Comparison of ENCODE assay signal across 12 mouse cellular contexts in the genomic region with DNA sequence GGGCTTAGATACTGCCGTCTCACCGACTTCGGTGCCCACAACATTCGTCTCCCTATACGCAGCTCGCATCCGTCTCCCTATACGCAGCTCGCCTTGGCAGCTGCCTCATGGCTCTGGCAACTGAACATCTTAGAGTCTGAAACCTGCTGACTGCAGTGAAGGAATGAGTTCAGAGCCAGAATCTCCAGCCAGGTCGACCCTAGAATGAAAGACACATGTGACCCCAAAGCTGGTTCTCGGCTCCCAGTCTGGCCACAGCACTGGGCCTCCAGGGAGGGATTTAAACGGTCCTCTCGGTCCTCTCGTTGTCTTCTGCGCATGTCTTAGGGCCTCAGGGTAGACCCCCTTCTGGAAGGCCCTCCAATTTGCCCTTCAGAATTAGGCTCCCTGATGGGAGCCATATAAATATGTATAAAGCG.
DNase-seq lines count a peak whose midpoint lies in the region; ATAC-seq lines count a peak whose summit lies in the region.
"Had no signal": no experiment of that assay in that cellular context is flagged by ENCODE, and none has a peak within 500 bp of the region (broad histone marks: within the 10 kb centered on the region; RNA-seq: fewer than 3 reads in every experiment).

No protein-coding gene starts in this region.

- no peaks in the 10 kb centered on the region for H3K36me3 ChIP-seq in neural tube, embryonic 11.5 days (ENCODE audit: control insufficient read depth, insufficient read depth, low read length)
- H3K36me3 ChIP-seq in forebrain, embryonic 14.5 days (ENCODE audit: control insufficient read depth, insufficient read depth, low read length), result no peaks in the 10 kb centered on the region
- no peaks in the 10 kb centered on the region for H3K36me3 ChIP-seq in limb, embryonic 15.5 days
- H3K36me3 ChIP-seq in intestine, embryonic 16.5 days (ENCODE audit: control insufficient read depth, insufficient read depth, low read length), result no peaks in the 10 kb centered on the region
- H3K36me3 ChIP-seq: lung, embryonic 15.5 days had no signal

- no peak overlapping the region for H3K4me2 ChIP-seq in neural tube, embryonic 11.5 days (ENCODE audit: low read depth)
- peak overlapping the region; percentile 40 for H3K4me2 ChIP-seq in forebrain, embryonic 14.5 days (ENCODE audit: low read length)
- H3K4me2 ChIP-seq in limb, embryonic 15.5 days, result peak overlapping the region; percentile 10; the same call in 1 of the 2 replicates
- H3K4me2 ChIP-seq in intestine, embryonic 16.5 days (ENCODE audit: low read depth, low read length), result no peak overlapping the region
- H3K4me2 ChIP-seq: lung, embryonic 15.5 days had no signal

- H3K4me3 ChIP-seq in neural tube, embryonic 11.5 days (ENCODE audit: low read depth, low read length), result no peak overlapping the region
- peak overlapping the region; percentile 13; the same call in 1 of the 2 replicates for H3K4me3 ChIP-seq in forebrain, embryonic 14.5 days (ENCODE audit: low read depth, low read length)
- no peak overlapping the region for H3K4me3 ChIP-seq in limb, embryonic 15.5 days
- H3K4me3 ChIP-seq in intestine, embryonic 16.5 days (ENCODE audit: low read length), result no peak overlapping the region
- H3K4me3 ChIP-seq: lung, embryonic 15.5 days had no signal

- no peaks in the 10 kb centered on the region for H3K4me1 ChIP-seq in neural tube, embryonic 11.5 days (ENCODE audit: control insufficient read depth, insufficient read depth, low read length)
- H3K4me1 ChIP-seq in forebrain, embryonic 14.5 days (ENCODE audit: control insufficient read depth, insufficient read depth, low read length), result peaks cover 19% of the 10 kb centered on the region
- peaks cover 6% of the 10 kb centered on the region; the same call in 1 of the 2 replicates for H3K4me1 ChIP-seq in limb, embryonic 15.5 days
- H3K4me1 ChIP-seq in intestine, embryonic 16.5 days (ENCODE audit: control insufficient read depth, insufficient read depth, low read length), result no peaks in the 10 kb centered on the region
- H3K4me1 ChIP-seq: lung, embryonic 15.5 days had no signal

- ATAC-seq in neural tube, embryonic 11.5 days (ENCODE audit: insufficient read depth, low FRiP score, low TSS enrichment), result no peak
- ATAC-seq in forebrain, embryonic 14.5 days, result peak; percentile 63
- no peak for ATAC-seq in limb, embryonic 15.5 days (ENCODE audit: insufficient number of reproducible peaks, low FRiP score, low TSS enrichment, low read depth)
- no peak for ATAC-seq in granulocyte monocyte progenitor cell, adult 5-6 weeks (replicated peaks; ENCODE audit: poor library complexity, severe bottlenecking)
- ATAC-seq in intestine, embryonic 16.5 days, result no peak

- H3K27ac ChIP-seq in neural tube, embryonic 11.5 days (ENCODE audit: low read depth, low read length), result no peak overlapping the region
- H3K27ac ChIP-seq in forebrain, embryonic 14.5 days (ENCODE audit: low read depth, low read length), result peak overlapping the region; percentile 58
- H3K27ac ChIP-seq in limb, embryonic 15.5 days, result no peak overlapping the region
- H3K27ac ChIP-seq in intestine, embryonic 16.5 days (ENCODE audit: low read length), result no peak overlapping the region
- H3K27ac ChIP-seq: lung, embryonic 15.5 days had no signal

- WGBS in neural tube, embryonic 11.5 days, result 55% methylated on average over 16 of the region's 16 CpGs
- 15% methylated on average over 16 of the region's 16 CpGs for WGBS in forebrain, embryonic 14.5 days
- 33% methylated on average over 16 of the region's 16 CpGs for WGBS in limb, embryonic 15.5 days
- 73% methylated on average over 16 of the region's 16 CpGs for WGBS in intestine, embryonic 16.5 days

- H3K9ac ChIP-seq in neural tube, embryonic 11.5 days (ENCODE audit: low read length), result no peak overlapping the region; the same call in 1 of the 2 replicates
- H3K9ac ChIP-seq in forebrain, embryonic 14.5 days (ENCODE audit: low read length), result peak overlapping the region; percentile 18; the same call in 1 of the 2 replicates
- H3K9ac ChIP-seq in limb, embryonic 15.5 days, result no peak overlapping the region
- no peak overlapping the region for H3K9ac ChIP-seq in intestine, embryonic 16.5 days (ENCODE audit: low read depth, low read length)
- H3K9ac ChIP-seq: lung, embryonic 15.5 days had no signal

- H3K9me3 ChIP-seq in neural tube, embryonic 11.5 days (ENCODE audit: control insufficient read depth, low read length), result no peaks in the 10 kb centered on the region
- H3K9me3 ChIP-seq in forebrain, embryonic 14.5 days (replicated peaks; ENCODE audit: control insufficient read depth, low read length), result no peaks in the 10 kb centered on the region
- no peaks in the 10 kb centered on the region for H3K9me3 ChIP-seq in limb, embryonic 15.5 days
- H3K9me3 ChIP-seq in intestine, embryonic 16.5 days (ENCODE audit: control insufficient read depth, low read length), result no peaks in the 10 kb centered on the region
- H3K9me3 ChIP-seq: lung, embryonic 15.5 days had no signal

- peak; percentile 34 for DNase-seq in neural tube, embryonic 11.5 days (ENCODE audit: low spot score)
- no peak for DNase-seq in neural tube, embryonic 10.5 days (ENCODE audit: extremely low spot score, low spot score)
- peak; percentile 74 for DNase-seq in forebrain, embryonic 14.5 days (ENCODE audit: low spot score)
- peak; percentile 67 for DNase-seq in retina, postnatal 1 day
- DNase-seq in heart, adult 9 months (ENCODE audit: low spot score in 2 of 2), result no peak
- DNase-seq: cerebellum, postnatal 36 days; gastrocnemius, postnatal 36 days; kidney, adult 11 months had no signal

- no peaks in the 10 kb centered on the region for H3K27me3 ChIP-seq in neural tube, embryonic 11.5 days (ENCODE audit: control insufficient read depth, insufficient read depth, low read length)
- H3K27me3 ChIP-seq in forebrain, embryonic 14.5 days (replicated peaks; ENCODE audit: control insufficient read depth, insufficient read depth, low read length), result no peaks in the 10 kb centered on the region
- no peaks in the 10 kb centered on the region; the same call in 1 of the 2 replicates for H3K27me3 ChIP-seq in limb, embryonic 15.5 days
- H3K27me3 ChIP-seq in intestine, embryonic 16.5 days (replicated peaks; ENCODE audit: control insufficient read depth, insufficient read depth, low read length), result no peaks in the 10 kb centered on the region
- H3K27me3 ChIP-seq: lung, embryonic 15.5 days had no signal

Comparison
In these comparisons a context has a peak if more than half of its experiments do, and no peak if none do; other contexts are left out.
1. DNase-seq: peak in neural tube, embryonic 11.5 days (single experiment), forebrain, embryonic 14.5 days (single experiment) and retina, postnatal 1 day (single experiment); none in neural tube, embryonic 10.5 days (single experiment) and heart, adult 9 months (0 of 2).
2. H3K4me2 ChIP-seq: peak in forebrain, embryonic 14.5 days (single experiment) and limb, embryonic 15.5 days (single experiment); none in neural tube, embryonic 11.5 days (single experiment) and intestine, embryonic 16.5 days (single experiment).